Mouse (Mus musculus) ovary, adult 18-20 months (tissue): ENCODE results near the gene Krt26.

Source experiments
- DNase-seq: peaks from one replicate; pipeline ENCODE4 v3.0.0; 2022; ENCODE audit warnings: low spot score, mixed read lengths

Gene Krt26

DNA sequence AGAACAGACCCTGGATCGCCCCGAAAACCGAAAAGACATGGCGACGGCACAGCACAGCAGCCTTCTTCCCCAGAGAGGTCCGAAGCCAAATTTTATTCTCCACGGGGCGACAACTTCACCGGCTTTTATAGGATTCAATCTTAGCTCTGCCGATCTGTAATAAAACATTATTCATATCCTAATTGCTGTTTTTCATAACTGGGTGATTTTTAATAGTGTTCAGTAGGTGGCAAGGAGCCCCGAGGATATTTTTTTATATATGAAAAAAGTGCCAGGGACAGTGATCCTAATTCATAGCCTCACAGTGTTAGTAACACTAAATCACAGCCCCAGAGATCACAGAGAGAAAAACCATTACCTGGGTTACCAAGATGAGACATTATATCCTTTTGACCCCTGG, at the start of gene Krt26:
Krt26 (minus strand) TSS at position 101 of the 400 bp plus-strand sequence.
- DNase-seq, result no peak

DNA sequence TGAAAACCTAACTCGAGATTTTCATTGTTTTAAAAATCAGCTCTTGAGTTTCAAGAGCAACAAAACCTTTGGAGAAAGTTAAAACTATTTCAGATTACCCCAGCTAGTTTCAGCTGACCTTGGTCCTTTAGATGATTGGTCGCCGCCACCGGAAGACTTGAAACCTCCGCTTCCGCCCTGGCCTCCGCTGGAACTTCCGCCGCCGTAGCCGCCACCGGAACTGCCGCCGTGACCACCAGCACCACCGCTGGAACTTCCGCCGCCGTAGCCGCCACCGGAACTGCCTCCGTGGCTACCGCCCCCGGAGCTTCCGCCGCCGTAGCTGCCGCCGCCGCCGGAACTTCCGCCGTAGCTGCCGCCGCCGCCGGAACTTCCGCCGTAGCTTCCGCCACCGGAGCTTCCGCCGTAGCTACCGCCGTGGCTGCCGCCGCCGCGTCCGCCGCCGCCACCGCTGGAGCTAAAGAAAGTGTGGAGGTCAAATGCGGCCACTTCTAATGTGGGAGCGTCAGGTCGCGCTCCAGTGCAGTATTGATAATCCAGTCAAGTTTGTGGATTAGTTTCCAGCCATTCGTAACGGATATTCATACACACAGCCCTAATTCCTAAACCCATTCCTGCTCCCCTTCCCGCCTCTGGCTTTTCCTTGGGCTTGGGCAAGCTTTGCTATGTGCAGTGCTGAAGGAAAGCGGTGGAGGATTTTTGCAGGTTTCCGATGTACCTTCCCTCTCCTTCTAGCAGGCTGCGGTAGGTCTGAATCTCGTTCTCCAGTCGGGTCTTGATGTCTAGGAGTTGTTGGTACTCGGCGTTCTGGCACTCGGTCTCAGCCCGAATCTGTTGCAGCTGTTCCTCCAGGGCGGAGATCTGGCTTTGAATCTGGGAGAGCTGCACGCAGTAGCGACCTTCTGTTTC, 48.3 kb upstream of the Krt26 start:
- DNase-seq, result peak; percentile 88

DNA sequence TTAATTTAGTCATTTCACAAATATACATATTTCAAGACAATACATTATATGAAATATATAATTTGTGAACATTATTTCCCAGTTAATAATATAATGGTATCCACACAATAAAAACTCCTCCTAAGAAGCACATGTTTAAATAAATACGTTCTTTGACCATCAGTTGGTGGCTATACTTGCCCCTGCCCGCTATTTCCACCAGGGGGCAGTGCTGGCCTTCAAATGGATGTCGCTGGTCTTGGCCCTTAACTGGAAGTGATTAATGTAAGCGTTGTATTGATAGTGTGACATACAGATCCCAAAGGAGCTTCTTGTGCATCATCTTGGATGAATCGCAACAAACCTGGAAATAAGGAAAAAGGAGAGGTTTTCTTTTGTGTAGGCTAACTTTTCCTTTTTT, 41.8 kb upstream of the Krt26 start:
- no peak for DNase-seq

DNA sequence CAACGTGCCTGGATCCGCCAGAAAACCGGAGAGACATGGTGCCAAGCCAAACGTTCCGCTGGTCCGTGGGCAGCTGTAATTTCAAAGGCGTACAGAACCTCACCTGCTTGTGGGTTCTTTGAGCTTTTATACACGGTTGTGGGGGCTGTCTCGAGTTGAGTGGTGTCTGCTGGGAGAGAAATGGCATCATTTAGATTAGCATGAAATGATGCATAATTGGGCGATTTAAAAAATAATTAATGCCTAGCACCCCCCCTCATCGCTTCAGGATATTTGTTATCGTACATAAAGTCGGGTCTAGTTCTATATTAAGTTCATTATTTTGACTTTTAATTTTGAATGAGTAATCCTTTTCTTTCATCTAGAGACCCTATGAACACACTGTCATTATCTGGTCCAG, 37.0 kb upstream of the Krt26 start, which contains the start of gene Krt28:
Krt28 (minus strand) TSS at position 101 of the 400 bp plus-strand sequence.
- DNase-seq, result no peak

DNA sequence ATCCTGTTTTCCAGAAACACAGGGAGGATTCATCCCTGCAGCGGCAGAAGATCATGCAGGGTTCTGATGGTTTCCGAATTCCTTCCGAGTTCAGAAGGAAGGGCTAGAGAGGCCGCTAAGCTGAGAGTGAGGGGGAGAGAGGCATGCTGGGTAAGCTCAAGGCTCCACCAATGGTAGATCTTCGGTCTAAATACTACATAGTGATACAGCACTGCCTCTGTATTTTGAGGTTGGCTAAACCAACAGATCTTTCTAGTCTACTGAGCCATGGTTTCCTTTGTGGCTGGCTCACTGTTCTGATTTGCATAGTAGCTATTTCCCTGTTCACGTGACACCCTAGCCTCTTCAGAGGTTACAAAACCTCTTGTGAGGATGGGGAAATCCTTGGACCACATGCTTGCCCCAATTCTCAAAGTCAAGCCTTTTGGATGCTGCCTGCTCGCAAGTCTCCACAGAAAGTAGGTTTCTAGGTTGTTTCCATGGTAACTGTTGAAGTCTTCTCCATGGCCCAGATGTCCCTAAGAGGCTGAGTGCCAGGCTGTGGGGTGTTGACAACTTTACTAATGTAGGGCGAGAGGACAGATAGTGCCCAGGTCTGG, 32.2 kb upstream of the Krt26 start:
- no peak for DNase-seq

DNA sequence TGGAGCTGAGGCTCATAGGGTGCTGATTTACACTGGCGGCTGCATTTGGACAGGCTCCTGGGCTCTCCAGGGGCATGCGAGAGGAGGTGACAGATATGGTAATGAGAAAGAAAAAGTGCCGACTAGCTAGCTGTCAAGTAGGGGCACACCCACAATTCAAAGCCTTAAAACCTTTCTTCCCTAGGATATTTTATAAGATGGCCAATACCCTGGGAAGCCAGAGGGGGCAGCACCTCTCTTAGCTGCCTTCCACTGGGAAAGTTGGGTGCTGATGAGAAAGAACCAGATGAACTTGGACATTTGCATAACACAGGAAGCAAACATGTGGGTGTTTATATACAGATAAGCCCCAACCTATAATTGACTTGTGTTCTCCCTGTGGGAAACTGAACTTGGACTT, 31.5 kb upstream of the Krt26 start:
- no peak for DNase-seq

DNA sequence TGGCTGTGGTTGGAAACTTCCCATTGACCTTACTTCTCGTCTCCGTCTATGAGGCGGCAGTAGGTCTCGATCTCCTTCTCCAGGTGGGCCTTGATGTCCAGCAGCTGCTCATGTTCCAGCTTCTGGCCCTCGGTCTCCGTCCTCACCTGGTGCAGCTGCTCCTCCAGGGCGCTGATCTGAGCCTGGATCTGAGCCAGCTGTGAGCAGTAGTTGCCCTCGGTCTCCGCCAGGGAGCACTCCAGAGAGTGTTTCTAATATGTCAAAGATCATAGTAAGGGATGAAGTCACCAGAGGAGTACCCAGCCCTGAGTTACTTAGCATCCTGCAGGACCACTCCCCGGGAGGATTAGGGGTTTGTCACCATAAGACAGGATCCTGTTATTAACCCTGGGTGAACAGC, 29.0 kb upstream of the Krt26 start:
- no peak for DNase-seq

DNA sequence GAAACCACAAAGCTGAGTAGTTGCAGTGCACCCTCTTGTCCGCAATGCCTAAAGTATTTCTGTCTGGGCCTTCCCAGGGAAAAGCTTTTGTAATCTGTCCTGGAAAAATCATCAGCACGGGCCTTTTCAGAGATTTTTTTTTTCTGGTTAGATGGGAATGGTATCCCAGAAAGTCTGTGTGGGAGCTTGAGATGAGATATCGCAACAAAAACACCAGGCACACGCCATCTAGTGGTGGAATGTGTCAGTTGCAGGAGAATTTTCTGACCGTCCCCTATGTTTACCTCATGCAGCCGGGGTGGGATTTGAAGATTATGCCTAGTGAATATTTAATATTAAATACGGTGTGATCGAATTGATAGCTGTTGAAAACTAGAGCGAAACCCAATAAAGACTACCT, 26.6 kb upstream of the Krt26 start:
- no peak for DNase-seq

DNA sequence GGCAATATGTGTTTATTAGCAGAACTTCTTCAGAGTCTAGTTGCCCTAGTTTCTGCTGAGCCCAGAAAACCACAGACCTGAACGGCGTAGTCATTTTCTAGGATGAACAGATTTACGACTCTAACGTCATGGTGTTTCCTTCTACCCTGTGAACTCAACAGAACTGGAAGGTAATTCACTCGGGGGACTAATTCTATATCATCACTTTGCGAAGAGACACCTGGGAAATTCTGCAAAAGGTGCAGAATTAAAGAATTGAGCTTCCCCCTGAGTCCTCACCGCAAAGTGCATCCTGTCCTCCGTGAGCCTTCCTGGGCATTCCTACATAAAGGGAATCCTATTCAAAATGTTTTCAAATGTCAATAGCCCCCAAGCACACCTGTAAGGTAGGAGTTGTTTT, 23.7 kb upstream of the Krt26 start:
- DNase-seq, result no peak

DNA sequence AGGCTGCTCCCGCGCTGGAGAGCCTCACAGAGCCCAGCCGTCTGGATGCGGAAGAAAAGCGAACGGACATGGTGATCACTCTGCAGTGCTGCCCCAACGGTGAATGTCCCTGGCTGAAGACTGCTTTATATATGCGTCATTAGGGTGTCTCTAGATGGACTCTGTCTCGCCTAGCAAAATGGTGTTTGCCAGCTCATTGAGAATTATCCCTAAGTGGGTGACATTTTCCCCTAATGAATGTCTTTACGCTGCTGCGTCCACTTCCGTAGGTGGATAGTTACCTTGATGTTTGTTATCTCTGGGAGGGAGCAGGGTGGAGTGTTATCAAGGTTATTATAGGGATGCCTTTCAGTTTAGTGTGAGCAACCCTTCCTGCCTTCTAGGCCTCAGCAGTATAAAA, 13.2 kb upstream of the Krt26 start, which contains the start of gene Krt27:
Krt27 (minus strand) TSS at position 101 of the 400 bp plus-strand sequence.
- DNase-seq, result no peak

DNA sequence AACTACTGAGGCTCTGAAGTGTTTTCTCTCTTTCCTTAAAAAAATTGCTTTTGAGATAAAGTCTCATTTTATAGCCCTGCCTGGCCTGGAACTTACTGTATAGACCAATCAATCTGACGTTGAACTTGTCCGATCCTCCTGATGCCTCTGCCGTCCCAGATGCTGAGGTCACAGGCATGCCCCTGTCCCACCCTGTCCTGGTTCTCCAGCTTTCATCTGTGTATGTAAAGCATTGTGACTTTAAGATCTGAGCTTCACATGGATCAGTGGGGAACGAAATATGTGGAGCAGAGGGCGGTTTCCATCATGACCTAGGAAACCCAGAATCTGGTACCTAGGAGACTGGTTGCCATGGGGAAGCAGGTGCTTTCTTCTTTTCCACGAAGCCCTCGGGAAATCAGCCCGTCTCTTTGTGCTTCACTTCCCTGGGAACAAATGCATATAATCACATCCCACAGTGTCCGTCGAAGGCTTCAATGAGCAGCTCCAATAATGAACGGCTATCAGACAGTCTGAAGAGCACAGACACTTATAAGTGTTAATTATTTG, 1.6 kb upstream of the Krt26 start:
- no peak for DNase-seq

DNA sequence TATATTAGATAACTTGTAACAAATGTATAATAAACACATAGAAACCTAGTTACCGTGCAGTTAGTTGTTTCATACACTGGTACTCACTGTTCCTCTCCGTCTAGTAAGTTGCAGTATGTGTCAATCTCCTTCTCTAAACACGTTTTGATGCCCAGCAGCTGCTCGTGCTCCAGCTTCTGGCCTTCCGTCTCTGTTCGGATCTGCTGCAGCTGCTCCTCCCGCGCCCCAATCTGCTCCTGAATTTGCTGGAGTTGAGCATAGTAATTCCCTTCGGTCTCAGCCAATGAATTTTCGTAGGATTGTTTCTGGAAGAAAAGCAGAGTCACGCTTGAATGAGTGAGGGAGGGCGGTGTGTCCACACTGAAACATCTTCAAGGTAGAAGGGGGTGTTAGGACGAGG, 4.3 kb downstream of the Krt26 start:
- no peak for DNase-seq

DNA sequence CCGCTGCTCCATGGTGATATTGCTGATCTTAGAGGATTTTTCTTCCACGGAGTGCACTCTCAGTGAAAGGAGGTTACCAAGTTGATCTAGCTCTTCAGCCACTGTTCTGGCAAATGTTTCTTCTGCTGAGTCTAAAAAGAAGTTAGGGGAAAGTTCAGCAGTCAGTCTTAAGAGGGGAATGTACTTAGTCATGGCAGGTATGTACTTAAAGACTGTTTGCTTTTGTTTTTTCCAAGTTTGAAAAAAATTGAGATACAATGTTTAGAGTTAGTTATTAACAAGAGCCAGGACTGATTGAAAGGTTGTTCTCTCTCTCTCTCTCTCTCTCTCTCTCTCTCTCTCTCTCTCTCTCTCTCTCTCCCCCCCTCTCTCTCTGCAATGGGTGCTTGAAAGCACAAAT, 8.1 kb downstream of the Krt26 start:
- DNase-seq, result no peak

DNA sequence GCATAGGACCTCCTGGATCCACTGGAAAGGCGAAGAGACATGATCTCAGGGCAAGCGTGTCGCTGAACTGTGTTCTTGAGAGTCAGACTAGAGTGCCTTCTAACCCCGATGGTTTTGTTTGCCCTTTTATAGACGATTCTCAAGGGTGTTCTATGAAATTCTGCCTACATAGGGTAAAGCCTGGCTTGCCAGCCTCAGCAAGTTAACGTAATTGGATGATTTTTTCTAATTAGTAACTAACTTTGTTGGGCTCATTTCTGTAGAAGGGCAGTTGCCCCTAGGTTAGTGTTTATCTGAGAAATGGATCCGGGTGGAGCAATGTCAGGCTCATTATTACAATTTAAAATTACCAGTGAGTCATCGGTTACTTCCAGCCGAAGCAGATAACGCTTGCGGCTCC, 14.9 kb downstream of the Krt26 start, which contains the start of gene Krt25:
Krt25 (minus strand) TSS at position 101 of the 400 bp plus-strand sequence.
- no peak for DNase-seq

DNA sequence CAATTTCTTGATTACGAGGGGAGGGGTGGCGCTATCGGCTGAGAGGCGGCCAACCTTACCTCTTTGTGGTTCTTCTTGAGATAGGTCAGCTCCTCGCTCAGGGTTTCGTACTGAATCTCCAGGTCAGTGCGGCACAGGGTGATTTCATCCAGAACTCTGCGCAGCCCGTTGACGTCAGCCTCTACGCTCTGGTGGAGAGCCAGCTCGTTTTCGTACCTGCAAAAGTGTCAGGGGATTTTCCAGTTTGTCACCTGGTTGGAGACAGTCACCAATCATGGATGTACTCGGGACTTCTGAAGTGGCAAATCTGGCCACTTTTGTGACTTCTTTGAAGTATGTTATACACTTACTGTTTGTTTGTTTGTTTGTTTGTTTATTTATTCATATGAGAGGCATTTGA, 16.7 kb downstream of the Krt26 start:
- no peak for DNase-seq

DNA sequence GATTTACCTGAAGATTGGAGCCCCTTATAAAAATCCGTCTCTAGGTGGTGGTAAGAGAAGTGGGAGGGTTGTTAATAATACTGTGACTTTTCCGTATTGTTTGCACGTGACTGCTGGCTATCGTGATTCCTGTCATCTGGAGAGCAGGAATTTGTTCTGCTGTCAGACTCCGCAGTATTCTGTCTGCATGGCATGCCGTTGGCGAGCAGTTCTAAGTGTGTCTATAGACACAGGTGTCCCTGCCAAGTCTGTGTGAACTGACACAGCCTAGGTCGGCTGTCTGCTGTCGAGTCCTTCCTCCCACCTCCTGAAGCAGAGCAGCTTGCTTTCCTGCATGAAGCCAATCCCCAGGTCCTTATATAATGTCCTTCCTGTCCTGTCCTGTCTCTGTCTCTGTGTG, 18.6 kb downstream of the Krt26 start:
- no peak for DNase-seq

DNA sequence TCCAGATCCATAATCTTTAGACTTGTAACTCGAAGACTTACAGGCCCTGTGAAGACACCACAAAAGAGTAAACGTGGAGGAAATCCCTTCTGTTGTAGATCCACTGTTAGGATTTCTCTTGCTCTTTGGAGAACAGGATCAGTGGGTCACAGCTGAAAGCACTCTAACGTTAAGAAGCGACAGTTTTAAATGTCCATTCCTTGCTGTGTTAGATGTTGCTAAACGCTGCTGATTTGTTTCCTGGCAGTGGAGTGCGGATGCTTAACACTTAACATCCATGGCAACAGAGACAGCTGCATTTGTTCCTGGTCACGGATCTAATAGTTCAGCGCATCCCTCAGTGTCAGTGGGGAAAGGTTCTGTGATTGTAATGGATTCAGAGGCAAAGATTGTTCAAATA, 21.2 kb downstream of the Krt26 start:
- DNase-seq, result no peak

DNA sequence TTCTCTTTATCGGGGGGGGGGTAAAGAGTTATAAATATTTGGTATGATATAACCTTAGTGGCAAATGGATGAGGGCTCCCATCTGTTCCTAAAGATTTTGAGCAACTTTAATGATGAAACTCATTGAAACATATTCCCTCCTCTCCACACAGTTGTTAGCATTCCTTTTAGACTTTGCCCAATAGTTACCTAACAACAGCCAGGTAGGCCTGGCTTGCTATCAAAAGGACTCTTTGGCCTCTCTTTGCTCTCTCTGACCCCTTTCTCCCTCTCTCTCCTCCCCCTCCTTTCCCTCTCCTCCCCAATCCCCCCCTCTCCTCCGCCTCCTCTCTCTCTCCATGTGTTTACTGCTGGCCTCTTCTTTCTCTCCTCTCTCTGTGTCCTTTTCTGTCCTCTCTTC, 23.2 kb downstream of the Krt26 start:
- no peak for DNase-seq

DNA sequence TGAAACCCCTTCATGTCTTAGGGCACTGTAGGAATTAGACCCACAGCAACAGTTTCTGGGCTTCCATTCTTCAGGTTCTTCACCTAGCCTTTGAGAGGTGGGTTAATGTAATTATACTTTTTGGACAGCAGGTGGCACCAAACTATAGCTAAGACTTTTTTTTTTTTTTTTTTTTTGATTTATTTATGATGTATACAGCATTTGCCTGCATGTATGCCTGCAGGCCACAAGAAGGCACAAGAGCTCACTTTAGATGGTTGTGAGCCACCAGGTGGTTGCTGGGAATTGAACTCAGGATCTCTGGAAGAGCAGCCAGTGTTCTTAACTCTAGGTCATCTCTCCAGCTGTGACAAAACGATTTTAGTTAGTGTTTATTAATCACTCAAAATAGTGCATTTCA, 26.9 kb downstream of the Krt26 start:
- DNase-seq, result no peak

DNA sequence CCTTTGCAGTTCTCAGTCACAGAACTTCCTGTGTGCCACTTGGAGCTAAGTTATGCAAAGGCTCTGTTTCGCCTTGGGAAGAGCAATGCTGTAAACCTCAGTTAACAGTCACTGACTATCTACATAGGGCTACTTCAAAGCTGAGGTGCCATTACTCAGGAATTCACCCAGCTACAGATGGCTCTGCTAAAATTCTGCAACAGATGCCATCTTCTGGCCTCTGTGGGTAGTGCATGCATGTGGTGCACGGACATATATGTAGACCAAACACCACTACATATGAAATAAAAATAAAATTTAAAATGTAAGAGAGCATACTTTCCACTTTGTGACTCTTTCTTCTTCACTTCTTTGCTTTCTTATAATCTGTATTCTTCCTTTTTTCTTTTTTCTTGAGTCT, 30.2 kb downstream of the Krt26 start:
- DNase-seq, result no peak

DNA sequence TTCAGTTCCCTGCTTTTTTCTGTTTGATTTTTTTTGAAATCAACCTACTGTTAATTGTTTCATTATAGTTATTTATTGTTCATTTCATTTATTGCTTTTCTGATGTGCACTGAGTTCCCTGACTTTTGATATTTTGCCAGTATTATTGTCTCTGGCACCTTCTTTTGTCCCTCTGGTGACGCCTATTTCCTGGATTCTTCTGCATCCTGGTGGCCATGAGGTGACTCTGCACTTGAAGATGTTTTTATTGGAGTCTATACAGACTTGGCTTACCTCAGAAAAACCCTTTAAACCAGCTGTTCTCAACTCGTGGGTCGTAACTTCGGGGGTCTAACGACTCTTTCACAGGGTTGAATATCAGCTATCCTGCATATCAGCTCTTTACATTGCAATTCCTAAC, 42.7 kb downstream of the Krt26 start:
- no peak for DNase-seq

DNA sequence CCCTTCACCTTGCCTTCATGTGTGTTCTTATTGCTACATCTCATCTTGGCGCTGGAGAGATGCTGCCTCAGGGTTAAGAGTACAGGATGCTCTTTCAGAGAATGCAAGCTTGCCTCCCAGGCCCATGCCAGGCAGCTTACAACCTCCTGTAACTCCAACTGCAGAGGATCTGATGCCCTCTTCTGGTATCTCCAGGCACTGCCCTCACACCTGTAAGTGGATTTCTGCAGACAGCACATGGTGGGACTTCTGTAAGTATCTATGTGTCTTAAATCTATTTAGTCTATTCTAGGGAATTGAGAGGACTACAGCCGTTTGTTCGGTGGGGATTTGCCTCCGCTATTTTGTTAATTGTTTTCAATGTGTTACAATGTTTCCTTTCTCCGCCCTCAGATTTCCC, 44.9 kb downstream of the Krt26 start:
- no peak for DNase-seq

DNA sequence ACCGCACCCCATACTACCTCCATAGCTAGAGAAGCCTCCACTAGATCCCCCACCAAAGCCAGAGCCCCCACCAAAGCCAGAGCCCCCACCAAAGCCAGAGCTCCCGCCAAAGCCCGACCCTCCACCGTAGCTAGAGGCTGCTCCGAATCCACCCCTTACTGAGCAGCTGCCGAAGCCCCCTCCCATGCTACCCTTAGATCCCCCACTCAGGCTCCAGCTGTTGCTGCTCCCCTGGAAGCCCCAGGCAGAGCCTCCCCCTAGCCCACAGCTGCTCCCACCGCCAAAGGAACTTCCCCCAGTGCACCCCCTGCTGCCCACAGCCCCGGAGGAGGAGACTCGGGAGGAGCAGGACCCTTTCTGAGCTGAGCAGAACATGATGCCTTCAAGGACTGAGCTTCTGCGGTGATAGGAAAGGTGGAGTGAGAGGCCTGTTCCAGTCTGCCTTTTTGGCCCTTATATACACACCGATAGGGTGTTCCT, 52.9 kb downstream of the Krt26 start, which contains the start of gene Krt24:
Krt24 (minus strand) TSS at position 430 of the 480 bp plus-strand sequence.
- DNase-seq, result no peak
